Mouse (Mus musculus): ENCODE results near the gene Usp44. TPM values are rescaled to one million over a fixed set of nuclear protein-coding genes. Genes with fewer than 3 reads are reported as not detected.

Gene Usp44
- polyA plus RNA-seq (2014; fragmentation: Illumina TruSeq; extraction: RNeasy Lipid Tissue Mini Kit (QIAGEN cat#74804); ENCODE audit: low read depth, low replicate concordance), result not detected

GRCm38 (mm10) chr10:93830931-93831729, at the start of gene Usp44:
Gene Usp44 (plus strand): TSS chr10:93831555.

GRCm38 (mm10) chr10:93897043-93897646, 65.8 kb downstream of the Usp44 start, which contains the start of gene Metap2:
Gene Metap2 (minus strand): TSS chr10:93897093.

Other genes with a start within 250 kb of the Usp44 start
- gene Snrpf, start 241.8 kb upstream of the Usp44 start, polyA plus RNA-seq (2014; fragmentation: Illumina TruSeq; extraction: RNeasy Lipid Tissue Mini Kit (QIAGEN cat#74804); ENCODE audit: low read depth, low replicate concordance), result 14.6 TPM
- gene Ntn4, start 190.9 kb upstream of the Usp44 start, polyA plus RNA-seq (2014; fragmentation: Illumina TruSeq; extraction: RNeasy Lipid Tissue Mini Kit (QIAGEN cat#74804); ENCODE audit: low read depth, low replicate concordance), result 6.9 TPM
- 143 TPM for gene Metap2, start 65.5 kb downstream of the Usp44 start, polyA plus RNA-seq (2014; fragmentation: Illumina TruSeq; extraction: RNeasy Lipid Tissue Mini Kit (QIAGEN cat#74804); ENCODE audit: low read depth, low replicate concordance)
- 5.7 TPM for gene Vezt, start 204.3 kb downstream of the Usp44 start, polyA plus RNA-seq (2014; fragmentation: Illumina TruSeq; extraction: RNeasy Lipid Tissue Mini Kit (QIAGEN cat#74804); ENCODE audit: low read depth, low replicate concordance)
- gene Fgd6, start 204.4 kb downstream of the Usp44 start, polyA plus RNA-seq (2014; fragmentation: Illumina TruSeq; extraction: RNeasy Lipid Tissue Mini Kit (QIAGEN cat#74804); ENCODE audit: low read depth, low replicate concordance), result 13.4 TPM

Measured in liver, adult 10 weeks (tissue).